Comparison of ENCODE assay signal across 8 mouse cellular contexts in genomic region chr3:51340552-51341267, GRCm38 (mm10). TPM values are rescaled to one million over a fixed set of nuclear protein-coding genes. Genes with fewer than 3 reads are reported as not detected.
DNase-seq lines count a peak whose midpoint lies in the region; ATAC-seq and TF ChIP-seq lines count a peak whose summit lies in the region.

Elf2 (minus strand) TSS chr3:51340663.

- DNase-seq in A20 (ENCODE audit: low read depth, low spot score) (peak; percentile 93), liver (peak; percentile 96)
- peak; percentile 88 to 89 for DNase-seq in heart, adult 9 months (ENCODE audit: low spot score in 2 of 2)
- peak; percentile 63 to 76 for DNase-seq in monocyte, adult 2 months (ENCODE audit: low read depth in 1 of 2, low spot score in 2 of 2)
- DNase-seq in spleen, postnatal 14 days (ENCODE audit: low spot score in 2 of 2) = peak; percentile 75 to 79

- no peaks in the 10 kb centered on the region for H3K9me3 ChIP-seq in embryonic facial prominence, embryonic 15.5 days (replicated peaks)
- H3K9me3 ChIP-seq in kidney, embryonic 14.5 days (ENCODE audit: control insufficient read depth, low read length) = no peaks in the 10 kb centered on the region

- H3K36me3 ChIP-seq in embryonic facial prominence, embryonic 15.5 days = no peaks in the 10 kb centered on the region
- H3K36me3 ChIP-seq in kidney, embryonic 14.5 days (ENCODE audit: control insufficient read depth, insufficient read depth, low read length) = no peaks in the 10 kb centered on the region

- H3K4me3 ChIP-seq in bone marrow macrophage, adult 2 months (ENCODE audit: insufficient read depth, low read length) = peak within 1 kb of the TSS; percentile 95
- peak within 1 kb of the TSS; percentile 78 for H3K4me3 ChIP-seq in embryonic facial prominence, embryonic 15.5 days (replicated peaks)
- H3K4me3 ChIP-seq in kidney, embryonic 14.5 days (ENCODE audit: low read length) = peak within 1 kb of the TSS; percentile 90

- peak; percentile 87 for ATAC-seq in embryonic facial prominence, embryonic 15.5 days (ENCODE audit: insufficient number of reproducible peaks, low FRiP score, low TSS enrichment, low read depth)
- peak; percentile 85 for ATAC-seq in kidney, embryonic 14.5 days (ENCODE audit: low FRiP score, low TSS enrichment)

- H3K4me2 ChIP-seq in embryonic facial prominence, embryonic 15.5 days (replicated peaks) = peak within 1 kb of the TSS; percentile 88
- H3K4me2 ChIP-seq in kidney, embryonic 14.5 days (replicated peaks; ENCODE audit: low read depth, low read length) = peak within 1 kb of the TSS; percentile 77

- no peak for TF ChIP-seq CTCF in bone marrow macrophage, adult 2 months (IDR thresholded peaks at IDR 0.05; ENCODE audit: low read depth, low read length)

- H3K27ac ChIP-seq in bone marrow macrophage, adult 2 months (ENCODE audit: insufficient read depth, low read depth, low read length) = peak within 1 kb of the TSS; percentile 97
- peak within 1 kb of the TSS; percentile 95 for H3K27ac ChIP-seq in embryonic facial prominence, embryonic 15.5 days (replicated peaks)
- H3K27ac ChIP-seq in kidney, embryonic 14.5 days (ENCODE audit: low read depth, low read length) = peak within 1 kb of the TSS; percentile 90

- peaks cover 15% of the 10 kb centered on the region for H3K4me1 ChIP-seq in bone marrow macrophage, adult 2 months (ENCODE audit: control insufficient read depth, insufficient read depth, low read length)
- peaks cover 7% of the 10 kb centered on the region; the same call in 1 of the 2 replicates for H3K4me1 ChIP-seq in embryonic facial prominence, embryonic 15.5 days
- no peaks in the 10 kb centered on the region for H3K4me1 ChIP-seq in kidney, embryonic 14.5 days (ENCODE audit: control insufficient read depth, insufficient read depth, low read length)

- TF ChIP-seq POLR2A in bone marrow macrophage, adult 2 months (IDR thresholded peaks at IDR 0.05; ENCODE audit: borderline replicate concordance, low read depth, low read length) = no peak

- no peaks in the 10 kb centered on the region for H3K27me3 ChIP-seq in embryonic facial prominence, embryonic 15.5 days
- no peaks in the 10 kb centered on the region for H3K27me3 ChIP-seq in kidney, embryonic 14.5 days (ENCODE audit: control insufficient read depth, insufficient read depth, low read length)

- WGBS in embryonic facial prominence, embryonic 15.5 days = under 1% methylated on average over 65 of the region's 87 CpGs
- under 1% methylated on average over 69 of the region's 87 CpGs for WGBS in kidney, embryonic 14.5 days

- peak within 1 kb of the TSS; percentile 75 for H3K9ac ChIP-seq in embryonic facial prominence, embryonic 15.5 days
- peak within 1 kb of the TSS; percentile 90 for H3K9ac ChIP-seq in kidney, embryonic 14.5 days (ENCODE audit: low read depth, low read length)

RNA-seq across cellular contexts. Expression of gene Elf2, which starts in this region (rescaled TPM):
- 54.0 and 57.6 TPM in 2 replicates for polyA plus RNA-seq in bone marrow macrophage, adult 2 months (2012; ENCODE audit: insufficient read depth, insufficient read length, missing spikeins)
- 60.8 and 71.0 TPM in 2 replicates for polyA plus RNA-seq in embryonic facial prominence, embryonic 15.5 days (2015; fragmentation: Nextera tagmentation; extraction: Ambion mirVana)
- polyA plus RNA-seq in kidney, embryonic 14.5 days (2014; fragmentation: Nextera tagmentation; extraction: Ambion mirVana) = 51.4 and 61.6 TPM in 2 replicates

Comparison
In these comparisons a context has a peak if more than half of its experiments do, and no peak if none do; other contexts are left out.
1. Peak in every context shown above with its lines: DNase-seq, ATAC-seq, H3K4me3 ChIP-seq and H3K27ac ChIP-seq.